Mouse (Mus musculus) bone marrow macrophage, adult 2 months (primary cell): Measurements from ENCODE around the gene 2810004N23Rik. TPM values are rescaled to one million over a fixed set of nuclear protein-coding genes. Genes with fewer than 3 reads are reported as not detected.

Experiments
- H3K27ac ChIP-seq: 2 replicates; pipeline ENCODE4 v1.5.1; 2012; ENCODE audit warnings: low read depth, low read length; ENCODE audit not compliant: insufficient read depth
- H3K4me1 ChIP-seq: 2 replicates; pipeline ENCODE4 v1.6.1; 2012; ENCODE audit warnings: low read length; ENCODE audit not compliant: control insufficient read depth, insufficient read depth
- H3K4me3 ChIP-seq: 2 replicates; pipeline ENCODE4 v1.5.1; 2012; ENCODE audit warnings: mild to moderate bottlenecking, low read length, moderate library complexity; ENCODE audit not compliant: insufficient read depth
- CTCF ChIP-seq: IDR thresholded peaks from 2 replicates; pipeline ENCODE4 v1.5.1; 2012; ENCODE audit warnings: low read depth, mild to moderate bottlenecking, low read length, moderate library complexity
- POLR2A ChIP-seq: IDR thresholded peaks from 2 replicates; pipeline ENCODE4 v1.6.1; 2012; ENCODE audit warnings: mild to moderate bottlenecking, low read depth, low read length, borderline replicate concordance
- polyA plus RNA-seq: library from polyadenylated mRNA; stranded (reverse); fragments of >200 nt; gene quantifications from 2 replicates; pipeline ENCODE4 v1.2.4, GENCODE M21; 2012; ENCODE audit not compliant: missing spikeins, insufficient read depth, insufficient read length

The 2810004N23Rik gene
- polyA plus RNA-seq, 1 experiment = 12.8 TPM

GRCm38 (mm10) chr8:124827387-124827786 is 35.5 kb downstream of the 2810004N23Rik start:
- no peak overlapping the region for H3K27ac ChIP-seq
- H3K4me3 ChIP-seq = no peak overlapping the region
- peaks cover 18% of the 10 kb centered on the region for H3K4me1 ChIP-seq
- TF ChIP-seq POLR2A (no peak), CTCF (peak; percentile 89)

GRCm38 (mm10) chr8:124826658-124827057 is 36.3 kb downstream of the 2810004N23Rik start:
- Histone ChIP-seq H3K4me1 (peaks cover 18% of the 10 kb centered on the region), H3K27ac (no peak overlapping the region), H3K4me3 (no peak overlapping the region)
- TF ChIP-seq CTCF (no peak), POLR2A (no peak)

DNA sequence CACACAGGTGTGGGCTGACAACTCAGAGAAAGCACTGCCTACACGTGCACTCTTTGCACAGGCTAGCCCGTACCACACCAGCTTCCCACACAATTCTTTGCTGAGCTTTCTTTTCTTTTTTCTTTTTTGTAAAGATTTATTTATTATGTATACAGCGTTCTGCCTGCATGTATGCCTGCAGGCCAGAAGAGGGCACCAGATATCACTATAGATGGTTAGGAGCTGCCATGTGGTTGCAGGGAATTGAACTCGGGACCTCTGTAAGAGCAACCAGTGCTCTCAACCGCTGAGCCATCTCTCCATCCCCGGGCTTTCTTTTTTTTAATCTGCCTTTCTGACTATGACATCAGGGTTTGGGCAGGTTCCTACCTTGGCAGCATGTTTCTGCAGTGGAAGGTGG is 39.4 kb downstream of the 2810004N23Rik start:
- Histone ChIP-seq H3K4me1 (peaks cover 6% of the 10 kb centered on the region; the same call in 1 of the 2 replicates), H3K4me3 (no peak overlapping the region), H3K27ac (no peak overlapping the region)
- TF ChIP-seq CTCF (no peak), POLR2A (no peak)

GRCm38 (mm10) chr8:124820125-124820524 is 42.8 kb downstream of the 2810004N23Rik start:
- H3K27ac ChIP-seq = no peak overlapping the region

DNA sequence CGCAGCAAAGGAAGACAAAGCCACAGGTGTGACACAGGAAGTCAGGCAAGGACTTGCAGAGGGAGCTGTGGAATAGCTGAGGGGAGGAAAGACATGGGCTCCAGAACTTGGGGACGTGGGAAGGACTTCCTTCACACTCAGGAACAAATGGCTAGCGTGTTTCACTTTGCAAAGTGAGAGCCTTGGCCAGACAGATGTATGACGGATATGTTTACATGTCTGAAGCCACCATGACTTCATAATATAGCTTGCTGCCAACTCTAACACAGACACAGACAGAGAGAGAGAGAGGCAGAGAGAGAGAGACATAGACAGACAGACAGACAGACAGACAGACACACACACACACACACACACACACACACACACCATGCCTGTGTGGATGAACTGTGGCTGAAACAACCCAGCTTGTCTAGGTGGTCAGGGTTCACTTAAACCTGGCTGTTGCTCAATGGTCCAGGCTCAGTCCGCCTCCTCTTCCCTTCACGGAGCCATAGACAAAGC is 43.3 kb downstream of the 2810004N23Rik start:
- Histone ChIP-seq H3K4me1 (no peaks in the 10 kb centered on the region), H3K27ac (no peak overlapping the region), H3K4me3 (no peak overlapping the region)
- TF ChIP-seq CTCF (no peak), POLR2A (no peak)

More at GRCm38 (mm10) chr8:124820125-124820524, 42.8 kb downstream of the 2810004N23Rik start:
- TF ChIP-seq POLR2A (no peak), CTCF (no peak)
- H3K4me3 ChIP-seq = no peak overlapping the region
- H3K4me1 ChIP-seq = no peaks in the 10 kb centered on the region

DNA sequence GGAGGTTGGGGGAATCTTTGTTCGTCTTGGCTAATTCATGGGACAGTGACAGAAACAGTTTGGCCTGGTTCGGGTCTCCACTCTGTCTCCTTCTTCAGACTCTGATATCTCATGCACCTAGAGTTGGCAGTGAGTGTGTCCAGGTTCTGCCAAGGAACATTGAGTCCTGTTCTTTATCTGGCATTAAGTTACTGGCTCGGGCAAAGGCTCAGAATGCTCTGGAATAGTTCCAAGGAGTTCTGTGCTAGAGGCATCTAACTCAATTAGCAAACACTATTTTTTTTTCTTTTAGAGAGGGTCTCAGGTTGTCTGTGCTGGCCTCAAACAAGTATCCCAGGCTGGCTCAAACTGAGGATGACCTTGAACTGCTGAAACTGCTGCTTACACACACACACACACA is 45.6 kb downstream of the 2810004N23Rik start:
- H3K27ac ChIP-seq = no peak overlapping the region
- TF ChIP-seq POLR2A = no peak

DNA sequence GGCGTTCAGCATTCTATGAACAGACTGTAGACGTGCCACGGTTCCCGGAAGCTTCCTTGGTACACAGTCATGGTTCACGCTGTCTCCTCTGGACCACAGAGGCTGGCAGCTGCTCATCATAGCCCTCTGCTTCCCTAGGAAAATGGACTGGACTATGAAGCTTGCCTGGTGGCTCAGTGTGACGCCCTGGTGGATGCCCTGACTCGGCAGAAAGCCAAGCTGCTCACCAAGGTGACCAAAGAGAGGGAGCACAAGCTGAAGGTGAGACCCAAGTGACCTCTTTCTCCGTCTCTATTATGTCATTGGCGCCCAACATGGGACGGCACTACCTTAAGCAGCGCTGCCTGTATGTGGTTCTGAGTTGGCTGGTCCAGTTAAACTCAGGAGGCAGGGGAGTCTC is 46.1 kb downstream of the 2810004N23Rik start:
- no peak for TF ChIP-seq POLR2A
- Histone ChIP-seq H3K4me3 (no peak overlapping the region), H3K27ac (no peak overlapping the region), H3K4me1 (no peaks in the 10 kb centered on the region)

More for the DNA sequence above, 45.6 kb downstream of the 2810004N23Rik start:
- no peaks in the 10 kb centered on the region for H3K4me1 ChIP-seq
- no peak overlapping the region for H3K4me3 ChIP-seq

- Histone ChIP-seq H3K27ac (no peak overlapping the region), H3K4me1 (no peaks in the 10 kb centered on the region), H3K4me3 (no peak overlapping the region)
- no peak for TF ChIP-seq CTCF
- no peak for TF ChIP-seq POLR2A
These were observed 47.0 kb downstream of the 2810004N23Rik start for GRCm38 (mm10) chr8:124815870-124816269.

DNA sequence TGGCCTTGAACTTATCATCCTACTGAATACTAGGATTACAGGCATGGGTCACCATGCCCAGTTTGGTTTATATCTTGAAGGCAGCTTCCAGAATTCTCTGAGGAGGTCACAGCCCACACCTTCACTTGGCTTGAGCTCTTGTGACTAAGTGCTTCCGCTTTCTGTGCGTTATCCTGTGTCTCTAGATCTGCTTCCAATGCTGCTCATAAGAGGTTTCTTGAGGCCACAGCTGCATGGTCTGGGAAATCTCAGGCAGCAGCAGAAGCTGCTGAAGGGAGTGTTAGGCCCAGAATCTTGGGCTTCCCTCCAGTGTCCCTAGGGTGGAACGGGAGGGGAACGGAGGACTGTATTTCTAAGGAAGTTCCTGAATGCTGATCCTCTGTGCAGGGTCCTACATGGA is 49.6 kb downstream of the 2810004N23Rik start:
- no peak overlapping the region for H3K27ac ChIP-seq
- H3K4me1 ChIP-seq = no peaks in the 10 kb centered on the region
- no peak for TF ChIP-seq CTCF
- H3K4me3 ChIP-seq = no peak overlapping the region

- Histone ChIP-seq H3K27ac (no peak overlapping the region), H3K4me1 (no peaks in the 10 kb centered on the region), H3K4me3 (no peak overlapping the region)
- TF ChIP-seq CTCF (no peak), POLR2A (no peak)
These were observed 52.1 kb downstream of the 2810004N23Rik start for GRCm38 (mm10) chr8:124810689-124811394.
